10 mouse cellular contexts compared by ENCODE assay signal in genomic region chr10:78129423-78129822, GRCm38 (mm10). TPM values are rescaled to one million over a fixed set of nuclear protein-coding genes. Genes with fewer than 3 reads are reported as not detected.
DNase-seq lines count a peak whose midpoint lies in the region; ATAC-seq lines count a peak whose summit lies in the region.
"Had no signal": no experiment of that assay in that cellular context is flagged by ENCODE, and none has a peak within 500 bp of the region (broad histone marks: within the 10 kb centered on the region; RNA-seq: fewer than 3 reads in every experiment).

No protein-coding gene starts in this region.

- ATAC-seq in megakaryocyte, adult 5-6 weeks (ENCODE audit: poor library complexity, severe bottlenecking), result no peak
- ATAC-seq: forebrain, embryonic 16.5 days had no signal

- peak; percentile 69 for DNase-seq in adrenal gland, postnatal 10 days
- no peak for DNase-seq in adrenal gland, postnatal 4 days (ENCODE audit: low spot score in 2 of 2)
- peak; percentile 70 to 71 for DNase-seq in heart, adult 18-20 months
- DNase-seq in heart, adult 8-10 months (ENCODE audit: low spot score), result no peak
- DNase-seq in left cerebral cortex, postnatal 4 days, result peak; percentile 75
- no peak for DNase-seq in left cerebral cortex, adult 9 months (ENCODE audit: low spot score in 2 of 2)
- DNase-seq in heart, postnatal 10 days, result peak; percentile 58 to 71
- DNase-seq: right cerebral cortex, postnatal 25 days had no signal

- intact Hi-C loops in left cerebral cortex, postnatal 4 days (cut with DNase I), result no loop called here
- intact Hi-C loops in heart, postnatal 10 days (cut with DNase I), result no loop called here

RNA-seq across cellular contexts. Expression of gene D10Jhu81e, which starts 40.2 kb away (rescaled TPM):
- total RNA-seq in adrenal gland, postnatal 10 days (2021), result 100 to 1,000 TPM; 253 to 281 TPM
- 100 to 1,000 TPM; 150 to 164 TPM for total RNA-seq in adrenal gland, postnatal 4 days (2021)
- 100 to 1,000 TPM; 684 to 739 TPM for total RNA-seq in heart, adult 18-20 months (2021)
- total RNA-seq in heart, adult 8-10 months (2022), result 100 to 1,000 TPM; 676 to 739 (median 714) TPM
- total RNA-seq in left cerebral cortex, postnatal 4 days (2021), result 10 to 100 TPM; 52.6 to 59.3 TPM
- total RNA-seq in heart, postnatal 10 days (2021), result 100 to 1,000 TPM; 279 to 284 TPM
- total RNA-seq in megakaryocyte, adult 5-6 weeks (2015), result 22.7 and 25.3 TPM in 2 replicates
- total RNA-seq in megakaryocyte, adult 5-6 weeks (2017), result 57.6 and 69.2 TPM in 2 replicates

RNA-seq across cellular contexts. Expression of gene Pwp2, which starts 55.5 kb away (rescaled TPM):
- total RNA-seq in adrenal gland, postnatal 10 days (2021), result 10 to 100 TPM; 13.2 to 14.9 TPM
- total RNA-seq in adrenal gland, postnatal 4 days (2021), result 10 to 100 TPM; 17.8 to 18.5 TPM
- 10 to 100 TPM; 11.2 to 11.6 TPM for total RNA-seq in heart, adult 18-20 months (2021)
- 10 to 100 TPM; 11.1 to 12.3 (median 11.6) TPM for total RNA-seq in heart, adult 8-10 months (2022)
- total RNA-seq in left cerebral cortex, postnatal 4 days (2021), result 10 to 100 TPM; 22.6 to 23.7 TPM
- 10 to 100 TPM in 1 of 2 experiments, 1 to 10 TPM in 1; 9.8 to 10.8 TPM for total RNA-seq in heart, postnatal 10 days (2021)
- 2.2 and 3.0 TPM in 2 replicates for total RNA-seq in megakaryocyte, adult 5-6 weeks (2015)
- total RNA-seq in megakaryocyte, adult 5-6 weeks (2017), result 7.4 and 8.8 TPM in 2 replicates

Comparison
In these comparisons a context has a peak if more than half of its experiments do, and no peak if none do; other contexts are left out.
1. DNase-seq: peak in adrenal gland, postnatal 10 days (single experiment), heart, adult 18-20 months (2 of 2), left cerebral cortex, postnatal 4 days (single experiment) and heart, postnatal 10 days (2 of 2); none in adrenal gland, postnatal 4 days (0 of 2), heart, adult 8-10 months (single experiment) and left cerebral cortex, adult 9 months (0 of 2).